Mouse (Mus musculus) hindbrain, embryonic 14.5 days (tissue): ENCODE data around the gene Msl2. TPM values are rescaled to one million over a fixed set of nuclear protein-coding genes. Genes with fewer than 3 reads are reported as not detected.

ENCODE experiments used
- ATAC-seq: fragments of 200-750 bp; cut with Nextera tagmentation; 2 replicates; pipeline ENCODE4 v1.8.0; 2017; ENCODE audit warnings: moderate number of reproducible peaks, mild to moderate bottlenecking, moderate TSS enrichment, moderate library complexity; ENCODE audit not compliant: low FRiP score
- DNase-seq: peaks from one replicate; pipeline ENCODE4 v3.0.0-alpha.2; 2015; ENCODE audit warnings: low spot score
- H3K27ac ChIP-seq: fragments of 300-500 bp; sonication (generic); 2 replicates; pipeline ENCODE4 v1.5.1; 2014; ENCODE audit warnings: mild to moderate bottlenecking, moderate library complexity
- H3K27me3 ChIP-seq: fragments of 300-500 bp; sonication (generic); 2 replicates; pipeline ENCODE4 v1.6.1; 2014; ENCODE audit warnings: mild to moderate bottlenecking, low read length, mixed read lengths; ENCODE audit not compliant: control insufficient read depth, insufficient read depth
- H3K36me3 ChIP-seq: fragments of 300-500 bp; sonication (generic); replicated peaks from 2 replicates; pipeline ENCODE4 v1.6.1; 2014; ENCODE audit not compliant: control insufficient read depth, insufficient read depth
- H3K4me1 ChIP-seq: fragments of 300-500 bp; sonication (generic); replicated peaks from 2 replicates; pipeline ENCODE4 v1.6.1; 2014; ENCODE audit warnings: antibody characterized with exemption, low read length, mixed read lengths; ENCODE audit not compliant: control insufficient read depth, insufficient read depth
- H3K4me2 ChIP-seq: fragments of 300-500 bp; sonication (generic); replicated peaks from 2 replicates; pipeline ENCODE4 v1.6.1; 2014; ENCODE audit warnings: mild to moderate bottlenecking, moderate library complexity
- H3K4me3 ChIP-seq: fragments of 300-500 bp; sonication (generic); replicated peaks from 2 replicates; pipeline ENCODE4 v1.5.1; 2014; ENCODE audit warnings: mild to moderate bottlenecking, low read length
- H3K9ac ChIP-seq: fragments of 300-500 bp; sonication (generic); 2 replicates; pipeline ENCODE4 v1.6.1; 2014
- H3K9me3 ChIP-seq: fragments of 300-500 bp; sonication (generic); 2 replicates; pipeline ENCODE4 v1.6.1; 2016; ENCODE audit warnings: low read length; ENCODE audit not compliant: control insufficient read depth
- WGBS: fragments of 180-500 bp; shearing (Covaris S2); extraction: QIAGEN DNeasy Blood & Tissue Kit; methylation state at CpG from one replicate; pipeline ENCODE4 v1.1.7; 2014; 5-methylcytosine and 5-hydroxymethylcytosine counted together
- polyA plus RNA-seq: library from polyadenylated mRNA; unstranded; fragments of >200 nt; fragmentation: Nextera tagmentation; extraction: Ambion mirVana; gene quantifications from 2 replicates; pipeline ENCODE4 v1.2.1, GENCODE M21; 2014

The Msl2 gene
- polyA plus RNA-seq, 1 experiment from 2014 or later = 6.0 TPM

DNA sequence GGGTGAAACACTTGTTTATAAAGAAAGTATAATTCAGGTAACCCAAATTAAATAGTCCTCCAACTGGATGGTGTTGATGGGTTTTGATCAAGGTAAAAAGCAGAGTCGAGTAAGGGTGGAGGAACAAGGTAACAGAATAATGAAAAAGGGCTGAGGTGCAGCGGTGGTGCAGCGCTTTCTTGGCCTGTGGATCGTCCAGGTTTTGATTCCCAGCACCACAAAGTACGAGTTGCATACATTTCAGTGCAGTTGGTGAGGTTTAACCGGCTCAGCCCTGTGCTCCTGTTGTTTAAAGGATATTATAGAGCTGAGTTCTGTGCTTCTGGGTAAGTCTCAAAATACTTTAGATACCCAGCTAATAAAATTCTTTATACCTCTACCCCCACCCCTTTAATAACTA is 31.8 kb downstream of the Msl2 start:
- Histone ChIP-seq H3K4me2 (no peak overlapping the region), H3K27ac (no peak overlapping the region), H3K9me3 (no peaks in the 10 kb centered on the region), H3K9ac (no peak overlapping the region), H3K4me1 (no peaks in the 10 kb centered on the region), H3K4me3 (no peak overlapping the region), H3K27me3 (no peaks in the 10 kb centered on the region), H3K36me3 (peaks cover 48% of the 10 kb centered on the region)
- 92% methylated on average over 6 of the region's 6 CpGs for WGBS
- ATAC-seq (no peak), DNase-seq (no peak)

DNA sequence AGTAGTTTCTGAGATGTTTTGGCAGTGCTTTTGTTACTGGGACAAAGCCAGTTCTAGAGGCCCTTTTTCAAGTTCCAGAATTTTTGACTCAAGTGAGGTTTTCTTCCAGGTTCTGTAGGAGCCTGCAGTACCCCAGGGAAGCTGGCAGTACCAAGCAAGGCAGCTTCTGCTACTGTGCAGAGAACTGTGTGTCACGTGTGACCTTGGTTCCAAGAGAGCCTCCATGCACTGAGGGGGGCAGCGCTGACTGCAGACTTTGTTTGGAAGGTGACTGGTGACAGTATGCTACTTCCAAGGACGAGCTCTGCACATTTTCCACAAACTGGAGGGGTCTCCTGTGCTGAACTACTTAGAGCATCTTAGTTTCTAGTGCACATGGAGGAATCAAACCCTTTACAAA is 33.5 kb downstream of the Msl2 start:
- H3K27ac ChIP-seq = no peak overlapping the region
- H3K9me3 ChIP-seq = no peaks in the 10 kb centered on the region
- H3K4me1 ChIP-seq = no peaks in the 10 kb centered on the region
- H3K4me3 ChIP-seq = no peak overlapping the region
- H3K4me2 ChIP-seq = no peak overlapping the region
- ATAC-seq = no peak
- no peak overlapping the region for H3K9ac ChIP-seq
- no peak for DNase-seq
- H3K36me3 ChIP-seq = peaks cover 31% of the 10 kb centered on the region
- H3K27me3 ChIP-seq = no peaks in the 10 kb centered on the region
- 90% methylated on average over 3 of the region's 3 CpGs for WGBS

DNA sequence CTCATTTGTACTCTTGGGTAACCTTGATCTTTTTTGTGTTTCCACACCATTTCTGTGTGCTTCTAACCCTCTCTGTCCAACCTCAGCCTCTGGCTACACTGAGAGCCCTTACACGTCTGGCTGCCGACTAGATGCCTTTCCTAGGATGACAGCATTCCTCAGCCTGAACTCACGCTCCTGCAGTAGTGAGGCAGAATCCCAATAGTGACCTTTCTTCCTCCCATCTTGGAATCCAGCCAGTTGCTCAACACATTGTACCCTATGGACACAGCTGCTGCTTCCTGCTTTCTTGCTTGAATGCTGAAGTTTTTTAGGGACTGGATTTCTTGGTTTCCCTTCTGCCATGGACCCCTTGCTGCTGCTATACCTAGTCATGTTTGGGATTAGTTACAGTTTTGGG is 36.1 kb downstream of the Msl2 start:
- Histone ChIP-seq H3K4me2 (no peak overlapping the region), H3K4me1 (no peaks in the 10 kb centered on the region), H3K4me3 (no peak overlapping the region), H3K27ac (no peak overlapping the region), H3K9me3 (no peaks in the 10 kb centered on the region), H3K36me3 (peaks cover 26% of the 10 kb centered on the region), H3K27me3 (no peaks in the 10 kb centered on the region), H3K9ac (no peak overlapping the region)
- DNase-seq = peak; percentile 53
- 50% methylated on average over 3 of the region's 3 CpGs for WGBS
- no peak for ATAC-seq

DNA sequence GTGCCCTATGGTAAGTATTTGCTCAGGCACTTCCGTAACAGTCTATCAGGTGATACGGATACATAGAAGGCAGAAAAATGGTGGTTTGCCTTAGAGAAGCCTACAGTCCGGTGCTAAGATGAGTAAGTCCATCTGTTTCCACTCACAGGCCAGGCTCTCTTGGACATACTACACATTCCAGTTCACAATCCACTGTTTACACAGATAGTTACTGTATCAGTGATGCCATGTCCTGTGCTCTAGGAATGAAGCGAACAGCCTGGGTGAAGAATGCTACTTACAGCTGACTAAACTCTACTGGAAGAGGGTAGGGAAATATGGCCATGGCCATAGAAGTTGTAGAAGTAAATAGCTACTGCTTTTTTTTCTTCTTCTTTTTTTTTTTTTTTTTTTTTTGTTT is 39.4 kb downstream of the Msl2 start:
- no peaks in the 10 kb centered on the region for H3K9me3 ChIP-seq
- peaks cover 7% of the 10 kb centered on the region for H3K36me3 ChIP-seq
- DNase-seq (no peak), ATAC-seq (no peak)
- H3K4me1 ChIP-seq = no peaks in the 10 kb centered on the region
- H3K4me2 ChIP-seq = no peak overlapping the region
- H3K27me3 ChIP-seq = no peaks in the 10 kb centered on the region
- no peak overlapping the region for H3K27ac ChIP-seq
- no peak overlapping the region for H3K4me3 ChIP-seq
- WGBS = 95% methylated on average over 4 of the region's 4 CpGs
- no peak overlapping the region for H3K9ac ChIP-seq

DNA sequence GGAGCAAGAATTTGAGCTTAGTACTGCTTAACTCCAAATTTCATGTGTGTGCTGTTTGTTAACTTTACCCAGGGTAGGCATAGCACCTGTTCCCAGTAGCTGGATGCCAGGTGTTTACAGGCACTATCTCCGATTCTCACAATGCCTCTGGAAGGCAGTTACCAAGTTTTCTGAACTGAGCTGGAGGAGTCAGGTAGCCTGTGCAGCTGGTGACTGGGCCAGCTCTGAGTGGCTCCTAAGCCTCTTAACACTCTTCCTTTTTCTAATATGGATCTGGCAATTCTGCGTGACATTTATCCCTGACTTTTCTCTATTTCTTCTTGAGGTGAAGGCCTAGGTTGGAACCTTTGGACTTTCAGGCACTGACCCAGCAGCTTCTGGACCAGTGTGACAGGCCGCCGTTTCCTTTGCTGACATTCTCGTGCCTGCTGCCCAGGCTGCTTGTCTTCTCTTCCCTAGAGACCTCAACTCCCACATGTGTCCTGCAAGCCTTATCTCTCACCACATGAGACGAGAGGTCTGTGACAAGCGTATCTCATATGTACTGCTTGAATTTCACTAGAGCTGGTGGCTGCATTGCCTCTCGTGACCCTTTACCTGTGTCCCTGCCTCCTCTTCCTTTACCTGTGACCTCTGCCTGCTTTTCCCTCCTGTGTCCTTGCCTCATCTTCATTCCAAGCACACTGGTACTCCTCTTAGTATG is 40.4 kb downstream of the Msl2 start:
- no peak overlapping the region for H3K9ac ChIP-seq
- H3K36me3 ChIP-seq = peaks cover 7% of the 10 kb centered on the region
- H3K27ac ChIP-seq = no peak overlapping the region
- ATAC-seq = no peak
- WGBS = 90% methylated on average over 8 of the region's 8 CpGs
- DNase-seq = no peak
- no peak overlapping the region for H3K4me3 ChIP-seq
- H3K9me3 ChIP-seq = no peaks in the 10 kb centered on the region
- H3K4me2 ChIP-seq = no peak overlapping the region
- H3K27me3 ChIP-seq = no peaks in the 10 kb centered on the region
- no peaks in the 10 kb centered on the region for H3K4me1 ChIP-seq

DNA sequence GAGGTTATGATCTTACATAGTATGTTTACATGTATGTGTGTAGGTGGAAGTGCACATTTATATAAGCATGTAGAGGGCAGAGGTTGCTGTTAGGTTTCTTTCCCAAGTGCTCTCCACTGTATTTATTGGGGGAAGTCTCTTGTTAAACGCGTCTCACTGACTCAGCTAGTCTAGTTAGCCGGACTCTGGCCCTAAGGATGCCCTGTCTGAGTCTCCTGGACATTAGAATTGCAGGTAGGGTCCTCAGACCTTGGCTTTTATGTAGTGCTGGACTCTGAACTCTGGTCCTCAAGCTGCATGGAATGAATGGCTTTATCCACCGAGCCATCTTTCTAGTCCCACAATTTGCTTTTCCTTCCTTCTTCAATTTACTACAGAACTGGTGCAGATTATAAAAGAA is 69.7 kb downstream of the Msl2 start:
- no peak overlapping the region for H3K9ac ChIP-seq
- DNase-seq = no peak
- H3K9me3 ChIP-seq = peaks cover 7% of the 10 kb centered on the region
- peaks cover 60% of the 10 kb centered on the region for H3K36me3 ChIP-seq
- no peak overlapping the region for H3K27ac ChIP-seq
- ATAC-seq = no peak
- H3K4me3 ChIP-seq = no peak overlapping the region
- no peak overlapping the region for H3K4me2 ChIP-seq
- 89% methylated on average over 4 of the region's 4 CpGs for WGBS
- no peaks in the 10 kb centered on the region for H3K27me3 ChIP-seq
- H3K4me1 ChIP-seq = no peaks in the 10 kb centered on the region

DNA sequence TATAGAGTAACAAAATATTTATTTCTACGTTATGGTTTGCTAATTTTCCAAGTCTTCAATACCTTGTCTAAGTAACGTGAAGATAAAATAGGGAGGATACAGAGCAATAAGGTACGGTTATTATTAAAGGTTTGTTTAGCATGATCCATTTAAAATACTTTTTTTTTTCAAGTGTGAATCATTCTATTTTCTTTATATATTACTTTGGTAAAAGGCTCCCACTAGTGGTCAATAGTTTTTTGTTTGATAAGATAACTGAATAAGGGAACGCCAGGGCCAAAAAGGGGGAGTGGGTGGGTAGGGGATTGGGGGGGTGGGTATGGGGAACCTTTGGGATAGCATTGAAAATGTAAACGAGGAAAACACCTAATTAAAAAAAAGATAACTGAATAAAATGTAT is 79.0 kb downstream of the Msl2 start:
- DNase-seq (no peak), ATAC-seq (no peak)
- 84% methylated on average over 5 of the region's 5 CpGs for WGBS
- Histone ChIP-seq H3K9ac (no peak overlapping the region), H3K9me3 (no peaks in the 10 kb centered on the region), H3K36me3 (peaks cover 33% of the 10 kb centered on the region), H3K4me3 (no peak overlapping the region), H3K4me2 (no peak overlapping the region), H3K27ac (no peak overlapping the region), H3K4me1 (no peaks in the 10 kb centered on the region), H3K27me3 (no peaks in the 10 kb centered on the region)

Other genes with a start within 250 kb of the Msl2 start
- gene Pccb, start 39.2 kb upstream of the Msl2 start, polyA plus RNA-seq = 24.2 and 24.9 TPM in 2 replicates
- 30.2 and 33.9 TPM in 2 replicates for gene Ppp2r3a, start 177.7 kb downstream of the Msl2 start, polyA plus RNA-seq